In genomic region chr2:30629038-30629761, GRCm38 (mm10) we compare ENCODE assay signal across 12 mouse cellular contexts. TPM values are rescaled to one million over a fixed set of nuclear protein-coding genes. Genes with fewer than 3 reads are reported as not detected.
DNase-seq lines count a peak whose midpoint lies in the region; ATAC-seq and TF ChIP-seq lines count a peak whose summit lies in the region.
"Had no signal": no experiment of that assay in that cellular context is flagged by ENCODE, and none has a peak within 500 bp of the region (broad histone marks: within the 10 kb centered on the region; RNA-seq: fewer than 3 reads in every experiment).

No protein-coding gene starts in this region.

- H3K9me3 ChIP-seq in forebrain, embryonic 10.5 days, result no peaks in the 10 kb centered on the region
- H3K9me3 ChIP-seq in hindbrain, embryonic 16.5 days (ENCODE audit: control insufficient read depth, low read length), result no peaks in the 10 kb centered on the region
- H3K9me3 ChIP-seq in neural tube, embryonic 15.5 days (replicated peaks), result no peaks in the 10 kb centered on the region
- H3K9me3 ChIP-seq: heart, embryonic 12.5 days had no signal

- no peaks in the 10 kb centered on the region for H3K36me3 ChIP-seq in forebrain, embryonic 10.5 days (replicated peaks)
- H3K36me3 ChIP-seq in hindbrain, embryonic 16.5 days (ENCODE audit: control insufficient read depth, insufficient read depth, low read length), result no peaks in the 10 kb centered on the region
- no peaks in the 10 kb centered on the region for H3K36me3 ChIP-seq in neural tube, embryonic 15.5 days
- H3K36me3 ChIP-seq: heart, embryonic 12.5 days had no signal

- no peak for DNase-seq in left cerebral cortex, adult 2 months (ENCODE audit: extremely low spot score in 1 of 2, low spot score in 2 of 2)
- DNase-seq in left cerebral cortex, postnatal 4 days, result no peak
- DNase-seq in forebrain, embryonic 10.5 days (ENCODE audit: extremely low spot score, low spot score), result no peak
- no peak for DNase-seq in frontal cortex, postnatal 36 days (ENCODE audit: low spot score in 2 of 2)
- no peak for DNase-seq in spleen, postnatal 10 days (ENCODE audit: low spot score in 2 of 2)
- DNase-seq: cerebellum, postnatal 14 days; kidney, adult 2 months; right cerebral cortex, postnatal 4 days had no signal

- ATAC-seq in hindbrain, embryonic 16.5 days, result peak; percentile 64
- ATAC-seq in neural tube, embryonic 15.5 days (ENCODE audit: low FRiP score), result peak; percentile 72

- no peak overlapping the region for H3K4me3 ChIP-seq in left cerebral cortex, adult 2 months
- no peak overlapping the region for H3K4me3 ChIP-seq in forebrain, embryonic 10.5 days
- no peak overlapping the region for H3K4me3 ChIP-seq in hindbrain, embryonic 16.5 days (ENCODE audit: low read length)
- no peak overlapping the region for H3K4me3 ChIP-seq in neural tube, embryonic 15.5 days (replicated peaks)
- H3K4me3 ChIP-seq: erythroblast, embryonic 14.5 days; heart, embryonic 12.5 days had no signal

- no peaks in the 10 kb centered on the region for H3K27me3 ChIP-seq in forebrain, embryonic 10.5 days (ENCODE audit: poor library complexity, severe bottlenecking)
- no peaks in the 10 kb centered on the region for H3K27me3 ChIP-seq in hindbrain, embryonic 16.5 days (replicated peaks; ENCODE audit: control insufficient read depth, insufficient read depth, low read length)
- H3K27me3 ChIP-seq in neural tube, embryonic 15.5 days (replicated peaks), result no peaks in the 10 kb centered on the region
- H3K27me3 ChIP-seq: heart, embryonic 12.5 days had no signal

- WGBS in forebrain, embryonic 10.5 days, result 80% methylated on average over 14 of the region's 14 CpGs
- WGBS in hindbrain, embryonic 16.5 days, result 47% methylated on average over 14 of the region's 14 CpGs
- WGBS in neural tube, embryonic 15.5 days, result 29% methylated on average over 14 of the region's 14 CpGs

- intact Hi-C loops in left cerebral cortex, adult 2 months (cut with DNase I), result no loop called here
- intact Hi-C loops in left cerebral cortex, postnatal 4 days (cut with DNase I), result no loop called here

- no peak overlapping the region for H3K4me2 ChIP-seq in hindbrain, embryonic 16.5 days (ENCODE audit: low read length)
- peak overlapping the region; percentile 25; the same call in 1 of the 2 replicates for H3K4me2 ChIP-seq in neural tube, embryonic 15.5 days
- H3K4me2 ChIP-seq: heart, embryonic 12.5 days had no signal

- peak overlapping the region; percentile 57 for H3K27ac ChIP-seq in left cerebral cortex, adult 2 months
- peak overlapping the region; percentile 65 for H3K27ac ChIP-seq in forebrain, embryonic 10.5 days
- peak overlapping the region; percentile 74 for H3K27ac ChIP-seq in hindbrain, embryonic 16.5 days (ENCODE audit: low read depth, low read length)
- H3K27ac ChIP-seq in neural tube, embryonic 15.5 days (replicated peaks), result peak overlapping the region; percentile 87

- no peak for TF ChIP-seq CTCF in left cerebral cortex, adult 2 months (IDR thresholded peaks at IDR 0.05)

- no peak overlapping the region for H3K9ac ChIP-seq in hindbrain, embryonic 16.5 days (ENCODE audit: low read depth, low read length)
- no peak overlapping the region; the same call in 1 of the 2 replicates for H3K9ac ChIP-seq in neural tube, embryonic 15.5 days (replicated peaks)
- H3K9ac ChIP-seq: heart, embryonic 12.5 days had no signal

- H3K4me1 ChIP-seq in forebrain, embryonic 10.5 days, result peaks cover 28% of the 10 kb centered on the region
- H3K4me1 ChIP-seq in hindbrain, embryonic 16.5 days (ENCODE audit: control insufficient read depth, insufficient read depth, low read depth, low read length), result peaks cover 4% of the 10 kb centered on the region
- peaks cover 30% of the 10 kb centered on the region for H3K4me1 ChIP-seq in neural tube, embryonic 15.5 days

RNA-seq across cellular contexts. Expression of gene Cstad, which starts 34.4 kb away (rescaled TPM):
- 1 to 10 TPM; 2.8 to 5.7 TPM for total RNA-seq in left cerebral cortex, adult 2 months (2021)
- 1 to 10 TPM; 3.0 to 3.7 TPM for total RNA-seq in left cerebral cortex, postnatal 4 days (2021)
- 0.35 TPM in 1 of 2 replicates, not detected in the other for polyA plus RNA-seq in forebrain, embryonic 10.5 days (2016; fragmentation: Nextera tagmentation; extraction: Ambion mirVana)
- polyA plus RNA-seq in hindbrain, embryonic 16.5 days (2015; fragmentation: Nextera tagmentation; extraction: Ambion mirVana), result 0.19 and 0.99 TPM in 2 replicates
- 0.31 and 0.83 TPM in 2 replicates for polyA plus RNA-seq in neural tube, embryonic 15.5 days (2015; fragmentation: Nextera tagmentation; extraction: Ambion mirVana)
- polyA plus RNA-seq: erythroblast, embryonic 14.5 days had no signal
